Mouse (Mus musculus): ENCODE measurements at regions not wholly inside any gene's neighbourhood (a gene's known extent, or its start where the extent isn't known, plus 50 kb on each side); places are given as distances from the start of the nearest gene placed in this dataset.
"Not testable (repeated sequence)": the region's sequence is repeated elsewhere in the genome, so short reads cannot be mapped to it uniquely, and the experiment has no call there.

GRCm38 (mm10) chr5:63503056-63503845, 145.7 kb upstream of the Nwd2 start:
- ATAC-seq (ENCODE audit: low FRiP score): no peak
- no peak overlapping the region for H3K9ac ChIP-seq
- 89% methylated on average over 13 of the region's 13 CpGs for WGBS
- no peaks in the 10 kb centered on the region for H3K9me3 ChIP-seq
- no peaks in the 10 kb centered on the region for H3K27me3 ChIP-seq
- no peaks in the 10 kb centered on the region for H3K36me3 ChIP-seq (replicated peaks)
- no peaks in the 10 kb centered on the region for H3K4me1 ChIP-seq
- H3K4me3 ChIP-seq (replicated peaks): no peak overlapping the region
- H3K4me2 ChIP-seq: no peak overlapping the region
- H3K27ac ChIP-seq: no peak overlapping the region

GRCm38 (mm10) chr5:63534197-63534596, 114.7 kb upstream of the Nwd2 start:
- Histone ChIP-seq H3K36me3 (replicated peaks) (no peaks in the 10 kb centered on the region), H3K9ac (no peak overlapping the region), H3K4me1 (no peaks in the 10 kb centered on the region), H3K9me3 (no peaks in the 10 kb centered on the region), H3K4me3 (replicated peaks) (no peak overlapping the region), H3K27ac (no peak overlapping the region), H3K4me2 (no peak overlapping the region), H3K27me3 (no peaks in the 10 kb centered on the region)
- 0 out of 2 replicates have a peak, but pooled peaks have one; percentile 51 for ATAC-seq (ENCODE audit: low FRiP score)
- 56% methylated on average over 7 of the region's 7 CpGs for WGBS

- 86% methylated on average over 6 of the region's 6 CpGs for WGBS
- H3K9me3 ChIP-seq: no peaks in the 10 kb centered on the region
- no peak overlapping the region for H3K9ac ChIP-seq
- no peak overlapping the region for H3K4me2 ChIP-seq
- no peaks in the 10 kb centered on the region for H3K36me3 ChIP-seq (replicated peaks)
- no peak overlapping the region for H3K27ac ChIP-seq
- no peaks in the 10 kb centered on the region for H3K27me3 ChIP-seq
- no peaks in the 10 kb centered on the region for H3K4me1 ChIP-seq
- ATAC-seq (ENCODE audit: low FRiP score): no peak
- H3K4me3 ChIP-seq (replicated peaks): no peak overlapping the region
Measured at GRCm38 (mm10) chr5:63540530-63540929, 108.4 kb upstream of the Nwd2 start.

GRCm38 (mm10) chr5:63545482-63545881, 103.4 kb upstream of the Nwd2 start:
- Histone ChIP-seq H3K9ac (no peak overlapping the region), H3K27ac (no peak overlapping the region), H3K36me3 (replicated peaks) (no peaks in the 10 kb centered on the region), H3K4me3 (replicated peaks) (no peak overlapping the region), H3K9me3 (no peaks in the 10 kb centered on the region), H3K4me1 (no peaks in the 10 kb centered on the region), H3K4me2 (no peak overlapping the region), H3K27me3 (no peaks in the 10 kb centered on the region)
- ATAC-seq (ENCODE audit: low FRiP score): no peak
- 84% methylated on average over 2 of the region's 2 CpGs for WGBS

GRCm38 (mm10) chr5:63565891-63566290, 83.0 kb upstream of the Nwd2 start:
- not testable (repeated sequence) for H3K36me3 ChIP-seq (replicated peaks); ATAC-seq (ENCODE audit: low FRiP score); H3K4me1 ChIP-seq; H3K9me3 ChIP-seq; H3K27me3 ChIP-seq; H3K27ac ChIP-seq; H3K4me2 ChIP-seq; H3K9ac ChIP-seq; H3K4me3 ChIP-seq (replicated peaks)

- Histone ChIP-seq H3K9ac (no peak overlapping the region), H3K27ac (no peak overlapping the region), H3K27me3 (no peaks in the 10 kb centered on the region), H3K9me3 (no peaks in the 10 kb centered on the region), H3K4me1 (no peaks in the 10 kb centered on the region), H3K36me3 (replicated peaks) (no peaks in the 10 kb centered on the region), H3K4me3 (replicated peaks) (no peak overlapping the region), H3K4me2 (no peak overlapping the region)
- WGBS: 94% methylated on average over 1 of the region's 1 CpGs
- ATAC-seq (ENCODE audit: low FRiP score): no peak
Measured at GRCm38 (mm10) chr5:63575401-63575800, 73.5 kb upstream of the Nwd2 start.

GRCm38 (mm10) chr5:63579409-63579808, 69.5 kb upstream of the Nwd2 start:
- Histone ChIP-seq H3K9ac (no peak overlapping the region), H3K36me3 (replicated peaks) (no peaks in the 10 kb centered on the region), H3K4me3 (replicated peaks) (no peak overlapping the region), H3K4me2 (no peak overlapping the region), H3K27me3 (no peaks in the 10 kb centered on the region), H3K4me1 (no peaks in the 10 kb centered on the region), H3K9me3 (no peaks in the 10 kb centered on the region), H3K27ac (no peak overlapping the region)
- ATAC-seq (ENCODE audit: low FRiP score): no peak
- WGBS: 74% methylated on average over 2 of the region's 2 CpGs

GRCm38 (mm10) chr5:63587051-63587450, 61.9 kb upstream of the Nwd2 start:
- H3K9ac ChIP-seq: no peak overlapping the region
- no peaks in the 10 kb centered on the region for H3K27me3 ChIP-seq
- H3K4me3 ChIP-seq (replicated peaks): no peak overlapping the region
- H3K4me2 ChIP-seq: no peak overlapping the region
- 90% methylated on average over 4 of the region's 4 CpGs for WGBS
- no peaks in the 10 kb centered on the region for H3K4me1 ChIP-seq
- no peak overlapping the region for H3K27ac ChIP-seq
- H3K36me3 ChIP-seq (replicated peaks): no peaks in the 10 kb centered on the region
- ATAC-seq (ENCODE audit: low FRiP score): no peak
- no peaks in the 10 kb centered on the region for H3K9me3 ChIP-seq

- no peak for ATAC-seq (ENCODE audit: low FRiP score)
- H3K4me2 ChIP-seq: no peak overlapping the region
- H3K36me3 ChIP-seq (replicated peaks): no peaks in the 10 kb centered on the region
- no peak overlapping the region for H3K9ac ChIP-seq
- no peaks in the 10 kb centered on the region for H3K27me3 ChIP-seq
- H3K9me3 ChIP-seq: no peaks in the 10 kb centered on the region
- no peak overlapping the region for H3K4me3 ChIP-seq (replicated peaks)
- H3K27ac ChIP-seq: no peak overlapping the region
- no peaks in the 10 kb centered on the region for H3K4me1 ChIP-seq
- 89% methylated on average over 4 of the region's 4 CpGs for WGBS
Measured at GRCm38 (mm10) chr5:63587855-63588254, 61.0 kb upstream of the Nwd2 start.
